Mouse (Mus musculus): Measurements from ENCODE around the gene Taldo1. TPM values are rescaled to one million over a fixed set of nuclear protein-coding genes. Genes with fewer than 3 reads are reported as not detected.

The Taldo1 gene
- polyA plus RNA-seq, 1 experiment from 2014 or later: 371 TPM

- 72% methylated on average over 4 of the region's 4 CpGs for WGBS
- Histone ChIP-seq H3K9ac (replicated peaks; ENCODE audit: low read length) (no peak overlapping the region), H3K4me3 (ENCODE audit: low read length) (no peak overlapping the region), H3K36me3 (ENCODE audit: insufficient read depth, low read length) (no peaks in the 10 kb centered on the region), H3K9me3 (ENCODE audit: low read length) (no peaks in the 10 kb centered on the region), H3K4me1 (ENCODE audit: insufficient read depth, low read length) (no peaks in the 10 kb centered on the region), H3K27me3 (ENCODE audit: insufficient read depth, low read length) (no peaks in the 10 kb centered on the region), H3K27ac (ENCODE audit: low read length) (no peak overlapping the region), H3K4me2 (replicated peaks; ENCODE audit: low read depth, low read length) (no peak overlapping the region)
- no peak for ATAC-seq (ENCODE audit: low FRiP score, low TSS enrichment)
Measured at GRCm38 (mm10) chr7:141381068-141381835, 10.7 kb upstream of the Taldo1 start.

- WGBS: 41% methylated on average over 2 of the region's 2 CpGs
- H3K27ac ChIP-seq (ENCODE audit: low read length): no peak overlapping the region
- H3K4me2 ChIP-seq (replicated peaks; ENCODE audit: low read depth, low read length): no peak overlapping the region
- no peaks in the 10 kb centered on the region for H3K36me3 ChIP-seq (ENCODE audit: insufficient read depth, low read length)
- no peak overlapping the region for H3K4me3 ChIP-seq (ENCODE audit: low read length)
- H3K27me3 ChIP-seq (ENCODE audit: insufficient read depth, low read length): no peaks in the 10 kb centered on the region
- H3K9ac ChIP-seq (replicated peaks; ENCODE audit: low read length): no peak overlapping the region
- H3K9me3 ChIP-seq (ENCODE audit: low read length): no peaks in the 10 kb centered on the region
- H3K4me1 ChIP-seq (ENCODE audit: insufficient read depth, low read length): peaks cover 10% of the 10 kb centered on the region
- no peak for ATAC-seq (ENCODE audit: low FRiP score, low TSS enrichment)
Measured at GRCm38 (mm10) chr7:141387807-141388486, 4.1 kb upstream of the Taldo1 start.

GRCm38 (mm10) chr7:141388487-141389109 is 3.4 kb upstream of the Taldo1 start:
- ATAC-seq (ENCODE audit: low FRiP score, low TSS enrichment): no peak
- 45% methylated on average over 3 of the region's 3 CpGs for WGBS
- Histone ChIP-seq H3K9ac (replicated peaks; ENCODE audit: low read length) (no peak overlapping the region), H3K4me3 (ENCODE audit: low read length) (no peak overlapping the region), H3K27ac (ENCODE audit: low read length) (no peak overlapping the region), H3K4me2 (replicated peaks; ENCODE audit: low read depth, low read length) (no peak overlapping the region), H3K9me3 (ENCODE audit: low read length) (no peaks in the 10 kb centered on the region), H3K36me3 (ENCODE audit: insufficient read depth, low read length) (no peaks in the 10 kb centered on the region), H3K4me1 (ENCODE audit: insufficient read depth, low read length) (peaks cover 14% of the 10 kb centered on the region), H3K27me3 (ENCODE audit: insufficient read depth, low read length) (no peaks in the 10 kb centered on the region)

GRCm38 (mm10) chr7:141390326-141391259 is 1.4 kb upstream of the Taldo1 start:
- WGBS: 52% methylated on average over 9 of the region's 9 CpGs
- Histone ChIP-seq H3K9ac (replicated peaks; ENCODE audit: low read length) (no peak overlapping the region), H3K4me1 (ENCODE audit: insufficient read depth, low read length) (peaks cover 14% of the 10 kb centered on the region), H3K36me3 (ENCODE audit: insufficient read depth, low read length) (no peaks in the 10 kb centered on the region), H3K4me2 (replicated peaks; ENCODE audit: low read depth, low read length) (no peak overlapping the region), H3K9me3 (ENCODE audit: low read length) (no peaks in the 10 kb centered on the region), H3K27ac (ENCODE audit: low read length) (no peak overlapping the region), H3K27me3 (ENCODE audit: insufficient read depth, low read length) (no peaks in the 10 kb centered on the region), H3K4me3 (ENCODE audit: low read length) (no peak overlapping the region)
- no peak for ATAC-seq (ENCODE audit: low FRiP score, low TSS enrichment)

GRCm38 (mm10) chr7:141392552-141393222 is 688 bp downstream of the Taldo1 start:
- Histone ChIP-seq H3K4me1 (ENCODE audit: insufficient read depth, low read length) (peaks cover 14% of the 10 kb centered on the region), H3K9ac (replicated peaks; ENCODE audit: low read length) (peak overlapping the region; percentile 70), H3K9me3 (ENCODE audit: low read length) (no peaks in the 10 kb centered on the region), H3K27me3 (ENCODE audit: insufficient read depth, low read length) (no peaks in the 10 kb centered on the region), H3K27ac (ENCODE audit: low read length) (peak overlapping the region; percentile 71), H3K36me3 (ENCODE audit: insufficient read depth, low read length) (peaks cover 12% of the 10 kb centered on the region), H3K4me2 (replicated peaks; ENCODE audit: low read depth, low read length) (peak overlapping the region; percentile 92), H3K4me3 (ENCODE audit: low read length) (peak overlapping the region; percentile 71)
- 37% methylated on average over 9 of the region's 9 CpGs for WGBS
- ATAC-seq (ENCODE audit: low FRiP score, low TSS enrichment): peak; percentile 3; the same call in 1 of the 2 replicates

GRCm38 (mm10) chr7:141394158-141394557 is 2.2 kb downstream of the Taldo1 start:
- no peak overlapping the region for H3K27ac ChIP-seq (ENCODE audit: low read length)
- H3K4me3 ChIP-seq (ENCODE audit: low read length): no peak overlapping the region
- peaks cover 22% of the 10 kb centered on the region for H3K36me3 ChIP-seq (ENCODE audit: insufficient read depth, low read length)
- ATAC-seq (ENCODE audit: low FRiP score, low TSS enrichment): no peak
- H3K4me1 ChIP-seq (ENCODE audit: insufficient read depth, low read length): peaks cover 14% of the 10 kb centered on the region
- H3K9ac ChIP-seq (replicated peaks; ENCODE audit: low read length): no peak overlapping the region
- no peaks in the 10 kb centered on the region for H3K9me3 ChIP-seq (ENCODE audit: low read length)
- no peak overlapping the region for H3K4me2 ChIP-seq (replicated peaks; ENCODE audit: low read depth, low read length)
- WGBS: 81% methylated on average over 7 of the region's 7 CpGs
- H3K27me3 ChIP-seq (ENCODE audit: insufficient read depth, low read length): no peaks in the 10 kb centered on the region

GRCm38 (mm10) chr7:141394771-141395170 is 2.8 kb downstream of the Taldo1 start:
- no peak overlapping the region for H3K9ac ChIP-seq (replicated peaks; ENCODE audit: low read length)
- H3K4me3 ChIP-seq (ENCODE audit: low read length): no peak overlapping the region
- H3K4me2 ChIP-seq (replicated peaks; ENCODE audit: low read depth, low read length): no peak overlapping the region
- H3K36me3 ChIP-seq (ENCODE audit: insufficient read depth, low read length): peaks cover 25% of the 10 kb centered on the region
- no peak overlapping the region for H3K27ac ChIP-seq (ENCODE audit: low read length)
- WGBS: 27% methylated on average over 6 of the region's 6 CpGs
- no peaks in the 10 kb centered on the region for H3K9me3 ChIP-seq (ENCODE audit: low read length)
- ATAC-seq (ENCODE audit: low FRiP score, low TSS enrichment): no peak
- no peaks in the 10 kb centered on the region for H3K27me3 ChIP-seq (ENCODE audit: insufficient read depth, low read length)
- peaks cover 14% of the 10 kb centered on the region for H3K4me1 ChIP-seq (ENCODE audit: insufficient read depth, low read length)

GRCm38 (mm10) chr7:141395348-141395747 is 3.3 kb downstream of the Taldo1 start:
- Histone ChIP-seq H3K36me3 (ENCODE audit: insufficient read depth, low read length) (peaks cover 26% of the 10 kb centered on the region), H3K27ac (ENCODE audit: low read length) (no peak overlapping the region), H3K27me3 (ENCODE audit: insufficient read depth, low read length) (no peaks in the 10 kb centered on the region), H3K9ac (replicated peaks; ENCODE audit: low read length) (no peak overlapping the region), H3K9me3 (ENCODE audit: low read length) (no peaks in the 10 kb centered on the region), H3K4me3 (ENCODE audit: low read length) (no peak overlapping the region), H3K4me2 (replicated peaks; ENCODE audit: low read depth, low read length) (no peak overlapping the region), H3K4me1 (ENCODE audit: insufficient read depth, low read length) (peaks cover 14% of the 10 kb centered on the region)
- 74% methylated on average over 1 of the region's 1 CpGs for WGBS
- no peak for ATAC-seq (ENCODE audit: low FRiP score, low TSS enrichment)

GRCm38 (mm10) chr7:141403305-141403704 is 11.3 kb downstream of the Taldo1 start:
- Histone ChIP-seq H3K9ac (replicated peaks; ENCODE audit: low read length) (no peak overlapping the region), H3K4me2 (replicated peaks; ENCODE audit: low read depth, low read length) (no peak overlapping the region), H3K4me1 (ENCODE audit: insufficient read depth, low read length) (no peaks in the 10 kb centered on the region), H3K9me3 (ENCODE audit: low read length) (no peaks in the 10 kb centered on the region), H3K27me3 (ENCODE audit: insufficient read depth, low read length) (no peaks in the 10 kb centered on the region), H3K36me3 (ENCODE audit: insufficient read depth, low read length) (peaks cover 38% of the 10 kb centered on the region), H3K27ac (ENCODE audit: low read length) (no peak overlapping the region), H3K4me3 (ENCODE audit: low read length) (no peak overlapping the region)
- 44% methylated on average over 5 of the region's 5 CpGs for WGBS
- peak; percentile 64; the same call in 1 of the 2 replicates for ATAC-seq (ENCODE audit: low FRiP score, low TSS enrichment)

Data from kidney, embryonic 16.5 days (tissue).